Mouse (Mus musculus) liver, embryonic 11.5 days (tissue): Measurements from ENCODE around the gene Nme9. TPM values are rescaled to one million over a fixed set of nuclear protein-coding genes. Genes with fewer than 3 reads are reported as not detected.

Source experiments
- ATAC-seq: fragments of 200-750 bp; cut with Nextera tagmentation; replicated peaks from 2 replicates; pipeline ENCODE4 v1.8.0; 2017; ENCODE audit warnings: moderate number of reproducible peaks, mild to moderate bottlenecking, moderate TSS enrichment, moderate library complexity; ENCODE audit not compliant: low FRiP score
- DNase-seq: peaks from one replicate; pipeline ENCODE4 v3.0.0-alpha.2; 2017; ENCODE audit warnings: low spot score
- H3K27ac ChIP-seq: fragments of 300-500 bp; sonication (generic); 2 replicates; pipeline ENCODE4 v1.5.1; 2014; ENCODE audit warnings: mild to moderate bottlenecking, low read depth, low read length, control low read depth
- H3K27me3 ChIP-seq: fragments of 300-500 bp; sonication (generic); replicated peaks from 2 replicates; pipeline ENCODE4 v1.6.1; 2014; ENCODE audit warnings: low read length, mixed read lengths; ENCODE audit not compliant: control insufficient read depth, insufficient read depth
- H3K36me3 ChIP-seq: fragments of 300-500 bp; sonication (generic); 2 replicates; pipeline ENCODE4 v1.6.1; 2014; ENCODE audit warnings: mild to moderate bottlenecking, low read length, moderate library complexity, mixed read lengths; ENCODE audit not compliant: control insufficient read depth, insufficient read depth
- H3K4me1 ChIP-seq: fragments of 300-500 bp; sonication (generic); replicated peaks from 2 replicates; pipeline ENCODE4 v1.6.1; 2014; ENCODE audit warnings: low read length, mixed read lengths; ENCODE audit not compliant: control insufficient read depth, insufficient read depth
- H3K4me2 ChIP-seq: fragments of 300-500 bp; sonication (generic); 2 replicates; pipeline ENCODE4 v1.6.1; 2014; ENCODE audit warnings: mild to moderate bottlenecking, control low read depth, moderate library complexity
- H3K4me3 ChIP-seq: fragments of 300-500 bp; sonication (generic); 2 replicates; pipeline ENCODE4 v1.5.1; 2014; ENCODE audit warnings: low read depth, low read length, control low read depth
- H3K9ac ChIP-seq: fragments of 300-500 bp; sonication (generic); 2 replicates; pipeline ENCODE4 v1.6.1; 2014; ENCODE audit warnings: low read depth, low read length, control low read depth
- H3K9me3 ChIP-seq: fragments of 300-500 bp; sonication (generic); 2 replicates; pipeline ENCODE4 v1.6.1; 2016; ENCODE audit warnings: low read length, inconsistent platforms, mixed read lengths; ENCODE audit not compliant: control insufficient read depth
- WGBS: fragments of 180-500 bp; shearing (Covaris S2); extraction: QIAGEN DNeasy Blood & Tissue Kit; methylation state at CpG from one replicate; pipeline ENCODE4 v1.1.7; 2014; 5-methylcytosine and 5-hydroxymethylcytosine counted together
- polyA plus RNA-seq: library from polyadenylated mRNA; unstranded; fragments of >200 nt; fragmentation: Nextera tagmentation; extraction: Ambion mirVana; gene quantifications from 2 replicates; pipeline ENCODE4 v1.2.1, GENCODE M21; 2014

Nme9 gene
- polyA plus RNA-seq, 1 experiment from 2014 or later, result not detected

DNA sequence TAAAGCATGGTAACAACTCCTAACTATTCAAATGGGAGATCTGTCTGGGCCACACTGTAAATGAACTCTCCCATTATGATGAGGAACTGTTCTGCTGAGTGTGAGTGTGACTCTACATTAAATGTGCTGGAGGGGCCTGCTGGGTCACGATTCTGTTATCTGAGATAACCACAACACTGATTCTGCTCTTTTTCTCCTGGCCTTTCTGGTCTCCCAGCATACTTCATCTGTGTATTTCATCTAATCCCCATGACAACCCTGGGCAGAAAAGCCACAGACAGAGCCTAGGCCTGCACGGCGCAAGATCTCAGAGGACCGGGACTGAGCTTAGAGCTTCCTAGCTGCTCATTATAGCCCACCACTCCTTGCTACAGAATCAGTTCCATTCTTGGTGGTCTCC lies 18.8 kb upstream of the Nme9 start:
- DNase-seq (no peak), ATAC-seq (peak; percentile 68)
- Histone ChIP-seq H3K4me2 (no peak overlapping the region), H3K27ac (no peak overlapping the region), H3K4me3 (no peak overlapping the region), H3K4me1 (peaks cover 4% of the 10 kb centered on the region; the same call in 1 of the 2 replicates), H3K9me3 (no peaks in the 10 kb centered on the region), H3K27me3 (peaks cover 27% of the 10 kb centered on the region), H3K9ac (no peak overlapping the region), H3K36me3 (no peaks in the 10 kb centered on the region)
- WGBS, result 50% methylated on average over 4 of the region's 4 CpGs

DNA sequence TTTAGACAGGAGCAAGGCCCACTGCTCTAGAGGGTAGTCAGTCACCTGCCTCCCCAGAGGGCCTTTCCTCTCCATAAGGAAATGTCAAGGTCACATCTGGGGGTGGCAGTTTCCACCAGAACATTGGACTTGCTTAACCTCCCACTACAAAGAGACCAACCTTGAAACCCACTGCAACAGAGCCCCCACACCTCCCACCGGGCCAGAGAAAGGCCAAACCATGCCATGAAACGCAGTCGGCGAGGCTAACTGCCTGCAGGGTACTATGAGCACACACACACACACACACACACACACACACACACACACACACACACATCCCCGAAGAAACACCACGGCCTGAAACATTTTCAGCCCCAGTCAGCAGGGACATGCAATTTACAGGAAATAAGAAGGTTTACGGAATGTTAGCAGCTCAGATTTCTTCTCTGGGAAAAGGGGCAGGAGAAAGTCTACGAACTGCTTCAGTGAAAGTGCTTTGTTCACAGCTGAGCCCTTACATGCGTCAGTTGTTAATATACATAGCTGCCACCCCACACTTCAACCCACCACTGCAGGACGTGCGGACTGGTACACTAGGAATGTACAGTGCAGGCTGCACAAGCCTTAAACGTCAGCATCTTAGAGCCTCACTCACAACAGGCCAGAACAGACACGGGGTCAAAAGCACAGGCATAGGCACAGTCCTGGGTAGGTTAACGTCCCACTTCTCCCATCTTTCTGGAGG lies 16.2 kb upstream of the Nme9 start:
- Histone ChIP-seq H3K9me3 (no peaks in the 10 kb centered on the region), H3K9ac (peak overlapping the region; percentile 20; the same call in 1 of the 2 replicates), H3K27me3 (peaks cover 45% of the 10 kb centered on the region), H3K27ac (no peak overlapping the region), H3K4me3 (peak overlapping the region; percentile 72; the same call in 1 of the 2 replicates), H3K36me3 (no peaks in the 10 kb centered on the region), H3K4me2 (peak overlapping the region; percentile 94), H3K4me1 (peaks cover 4% of the 10 kb centered on the region; the same call in 1 of the 2 replicates)
- whole genome bisulfite sequencing, result 62% methylated on average over 14 of the region's 14 CpGs
- DNase-seq (no peak), ATAC-seq (no peak)

DNA sequence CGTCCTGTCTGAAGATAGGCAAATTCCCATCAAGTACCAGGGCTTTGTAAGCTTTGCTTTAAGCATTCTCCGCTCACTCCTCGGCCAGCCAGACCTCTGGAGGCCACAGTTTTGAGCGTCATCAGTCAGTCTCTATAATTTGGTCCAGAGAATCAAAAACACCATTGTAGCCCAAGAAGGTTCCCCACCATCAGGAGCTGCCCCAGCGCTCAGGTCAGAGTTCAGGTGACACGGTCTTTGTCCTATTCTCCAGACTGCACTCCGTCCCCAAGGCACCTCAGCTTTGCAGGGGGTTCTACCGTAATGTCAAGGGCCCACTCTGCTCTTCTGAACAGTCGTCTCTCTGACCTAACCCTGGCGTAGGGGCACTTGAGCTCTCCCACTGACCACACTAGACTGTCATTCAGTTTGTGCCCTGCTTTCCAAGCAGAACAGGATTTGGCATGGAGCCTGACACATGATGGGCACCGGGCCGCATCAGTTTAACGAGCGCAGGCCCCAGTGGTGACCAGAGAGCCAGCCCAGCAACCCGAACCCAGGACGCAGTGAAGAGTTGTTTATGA lies 15.6 kb upstream of the Nme9 start:
- Histone ChIP-seq H3K4me3 (peak overlapping the region; percentile 72), H3K27me3 (peaks cover 48% of the 10 kb centered on the region), H3K4me2 (peak overlapping the region; percentile 94), H3K9ac (peak overlapping the region; percentile 60), H3K27ac (no peak overlapping the region), H3K9me3 (no peaks in the 10 kb centered on the region), H3K4me1 (peaks cover 4% of the 10 kb centered on the region; the same call in 1 of the 2 replicates), H3K36me3 (no peaks in the 10 kb centered on the region)
- DNase-seq (no peak), ATAC-seq (no peak)
- 37% methylated on average over 16 of the region's 16 CpGs for WGBS

DNA sequence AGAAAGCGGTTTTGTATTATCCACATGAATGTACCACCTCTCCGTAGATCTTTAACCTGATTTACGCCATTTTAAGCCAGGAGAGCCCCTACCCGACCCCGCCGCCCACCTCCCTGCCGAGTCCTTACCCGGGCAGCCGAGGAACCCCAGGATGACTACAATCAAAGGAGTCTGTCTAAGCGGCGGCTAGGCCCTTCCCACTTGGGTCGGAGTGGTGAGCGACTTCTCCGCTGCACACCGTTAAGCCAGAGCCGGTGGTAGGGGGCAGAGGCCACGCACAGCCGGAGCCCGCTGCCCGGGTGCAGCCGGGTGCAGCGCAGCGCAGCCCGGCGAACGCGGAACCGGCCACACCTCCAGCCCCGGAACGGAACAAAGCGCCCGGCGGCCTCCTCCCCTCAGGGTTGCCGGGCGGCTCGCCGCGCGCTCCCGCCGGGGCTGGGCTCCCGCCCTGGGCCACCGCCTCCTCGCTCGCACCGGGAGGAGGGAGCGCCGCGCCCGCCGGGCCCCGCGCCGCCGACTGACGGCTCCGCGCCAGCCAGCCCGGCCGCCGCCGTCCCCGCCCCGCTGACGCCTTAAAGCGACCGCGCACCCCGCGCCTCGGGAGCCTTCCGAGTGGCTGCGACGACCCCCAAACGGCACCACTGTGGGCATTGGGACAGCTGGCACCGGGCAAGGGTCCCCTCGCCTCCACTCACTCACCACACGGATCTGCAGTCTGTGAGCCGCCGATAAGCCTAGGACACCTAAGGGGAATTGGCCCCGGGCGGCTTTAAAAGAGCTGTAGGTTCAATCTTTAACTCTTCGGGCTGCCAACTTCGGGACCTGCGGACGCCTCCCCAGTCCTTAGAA lies 14.9 kb upstream of the Nme9 start:
- peak overlapping the region; percentile 60 for H3K9ac ChIP-seq
- peak overlapping the region; percentile 72 for H3K4me3 ChIP-seq
- ATAC-seq (peak; percentile 81), DNase-seq (peak; percentile 69)
- H3K4me1 ChIP-seq, result peaks cover 4% of the 10 kb centered on the region; the same call in 1 of the 2 replicates
- peak overlapping the region; percentile 94 for H3K4me2 ChIP-seq
- H3K9me3 ChIP-seq, result no peaks in the 10 kb centered on the region
- H3K36me3 ChIP-seq, result no peaks in the 10 kb centered on the region
- H3K27ac ChIP-seq, result no peak overlapping the region
- WGBS, result under 1% methylated on average over 84 of the region's 86 CpGs
- peaks cover 48% of the 10 kb centered on the region for H3K27me3 ChIP-seq

DNA sequence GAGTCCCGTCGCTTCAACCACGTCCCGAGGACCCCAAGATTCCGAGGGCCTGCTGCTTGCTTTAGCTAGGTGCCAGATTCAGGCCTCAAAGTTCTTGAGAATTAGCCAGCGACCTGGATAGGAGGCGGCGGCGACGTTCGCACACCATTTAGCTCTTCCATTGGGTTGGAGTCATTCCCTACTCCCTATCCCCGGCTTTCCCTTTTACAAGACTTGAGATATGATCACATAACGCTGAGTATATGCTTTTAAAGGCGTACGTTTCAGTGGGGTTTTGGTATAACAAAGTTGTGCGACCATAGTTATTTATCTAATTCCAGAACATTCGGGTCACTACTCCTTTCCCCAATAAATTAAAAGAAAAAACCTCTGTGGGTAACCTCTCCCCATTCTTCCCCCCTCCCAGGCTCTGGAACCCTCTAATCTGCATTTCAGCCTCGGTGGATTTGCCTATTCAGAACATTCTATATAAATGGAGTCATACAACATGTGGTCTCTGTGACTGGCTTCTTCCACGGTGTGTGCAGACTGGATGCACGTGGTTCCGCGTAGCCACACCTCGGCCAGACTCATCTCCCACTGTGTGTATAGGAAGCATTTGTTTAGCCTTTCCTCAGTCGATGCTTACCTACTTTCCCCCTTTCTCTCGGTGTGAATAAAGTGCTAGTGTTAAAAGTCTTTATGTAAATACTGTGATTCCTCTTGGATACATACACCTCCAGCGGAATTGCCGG lies 14.1 kb upstream of the Nme9 start, which contains the start of gene Mras:
TSS of gene Mras (minus strand) at position 351 of the 734 bp plus-strand sequence.
- Histone ChIP-seq H3K27ac (no peak within 1 kb of the TSS), H3K4me2 (peak within 1 kb of the TSS; percentile 94), H3K36me3 (no peaks in the 10 kb centered on the region), H3K9ac (peak within 1 kb of the TSS; percentile 60), H3K9me3 (no peaks in the 10 kb centered on the region), H3K27me3 (peaks cover 48% of the 10 kb centered on the region), H3K4me1 (peaks cover 4% of the 10 kb centered on the region; the same call in 1 of the 2 replicates), H3K4me3 (peak within 1 kb of the TSS; percentile 72)
- 16% methylated on average over 27 of the region's 27 CpGs for WGBS
- ATAC-seq, result no peak
- DNase-seq, result no peak

DNA sequence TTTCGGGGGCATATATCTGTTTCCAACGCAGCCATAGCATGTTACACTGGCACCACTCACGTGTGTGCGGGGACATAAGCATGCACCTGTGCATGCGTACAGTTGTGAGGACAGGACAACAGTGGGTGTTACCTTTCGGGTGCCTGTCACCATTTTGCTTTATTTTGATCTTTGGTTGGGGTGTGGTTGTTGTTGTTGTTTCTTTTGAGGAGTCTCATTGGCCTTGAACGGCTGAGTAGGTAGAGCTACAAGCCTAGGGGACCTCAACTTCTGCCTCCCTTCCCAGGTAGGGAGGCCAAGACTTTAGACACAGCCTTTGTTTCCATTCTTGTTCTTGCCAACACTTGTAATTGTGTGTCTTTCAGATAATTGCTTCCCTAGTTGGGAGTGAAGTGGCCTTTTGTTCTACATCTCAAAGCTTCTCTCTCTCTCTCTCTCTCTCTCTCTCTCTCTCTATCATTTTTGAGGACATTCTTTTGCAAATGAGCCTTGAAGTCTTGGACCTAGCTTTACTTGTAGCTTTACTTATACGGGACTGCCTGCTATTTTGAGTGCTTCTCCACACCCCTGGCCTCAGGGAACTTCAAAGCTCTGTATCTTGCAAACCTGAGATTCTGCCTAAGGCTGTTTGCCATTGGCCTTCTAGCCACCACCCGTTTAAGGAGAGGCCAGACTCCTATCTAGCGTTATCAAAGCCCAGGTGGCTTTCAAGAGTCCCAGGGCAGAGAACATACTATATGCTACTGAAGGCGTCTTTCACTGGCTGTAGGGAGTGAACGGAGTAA lies 13.3 kb upstream of the Nme9 start:
- H3K4me2 ChIP-seq, result no peak overlapping the region
- H3K27me3 ChIP-seq, result peaks cover 48% of the 10 kb centered on the region
- no peak for DNase-seq
- ATAC-seq, result no peak
- no peaks in the 10 kb centered on the region for H3K36me3 ChIP-seq
- H3K27ac ChIP-seq, result no peak overlapping the region
- H3K4me3 ChIP-seq, result no peak overlapping the region
- 70% methylated on average over 12 of the region's 12 CpGs for WGBS
- H3K9me3 ChIP-seq, result no peaks in the 10 kb centered on the region
- no peak overlapping the region for H3K9ac ChIP-seq
- peaks cover 4% of the 10 kb centered on the region; the same call in 1 of the 2 replicates for H3K4me1 ChIP-seq

DNA sequence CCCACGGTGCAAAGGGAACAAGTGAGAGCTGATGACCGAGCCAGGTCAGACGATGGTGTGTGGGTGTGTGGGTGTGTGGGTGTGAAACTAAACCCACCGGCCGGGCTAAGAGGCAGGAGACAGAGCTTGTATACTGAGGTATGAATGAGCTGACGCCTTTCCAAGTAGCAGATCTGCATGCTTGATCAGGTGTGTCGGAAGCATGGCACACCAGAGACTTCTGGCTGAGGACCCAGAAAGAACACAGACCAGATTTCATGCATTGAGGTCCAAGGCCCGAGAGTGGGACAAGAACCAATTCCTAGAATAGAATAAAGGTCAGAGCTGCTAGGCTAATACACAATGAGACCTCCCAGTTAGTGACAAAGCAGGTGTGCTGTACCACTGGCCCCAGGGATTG lies 12.2 kb upstream of the Nme9 start:
- no peak for DNase-seq
- Histone ChIP-seq H3K27ac (no peak overlapping the region), H3K9me3 (no peaks in the 10 kb centered on the region), H3K4me2 (no peak overlapping the region), H3K9ac (no peak overlapping the region), H3K27me3 (peaks cover 47% of the 10 kb centered on the region), H3K4me3 (no peak overlapping the region), H3K36me3 (no peaks in the 10 kb centered on the region), H3K4me1 (0 out of 2 replicates have a peak, but pooled peaks cover 4% of the 10 kb centered on the region)
- no peak for ATAC-seq
- 74% methylated on average over 8 of the region's 8 CpGs for WGBS
